Mouse (Mus musculus) neural tube, embryonic 11.5 days (tissue): ENCODE data around the gene Rpn1. TPM values are rescaled to one million over a fixed set of nuclear protein-coding genes. Genes with fewer than 3 reads are reported as not detected.
A peak's percentile ranks its signal among the peaks of the same experiment; 100 is the strongest.

Source experiments
- ATAC-seq: fragments of 200-750 bp; cut with Nextera tagmentation; 2 replicates; pipeline ENCODE4 v1.8.0; 2017; ENCODE audit warnings: moderate number of reproducible peaks, mild to moderate bottlenecking, moderate TSS enrichment, moderate library complexity; ENCODE audit not compliant: insufficient read depth, low FRiP score, low TSS enrichment
- DNase-seq: peaks from one replicate; pipeline ENCODE4 v3.0.0-alpha.2; 2015; ENCODE audit warnings: low spot score
- H3K27ac ChIP-seq: fragments of 300-500 bp; sonication (generic); 2 replicates; pipeline ENCODE4 v1.5.1; 2014; ENCODE audit warnings: low read depth, mild to moderate bottlenecking, low read length
- H3K27me3 ChIP-seq: fragments of 300-500 bp; sonication (generic); 2 replicates; pipeline ENCODE4 v1.6.1; 2014; ENCODE audit warnings: mild to moderate bottlenecking, low read length, mixed read lengths; ENCODE audit not compliant: control insufficient read depth, insufficient read depth
- H3K36me3 ChIP-seq: fragments of 300-500 bp; sonication (generic); 2 replicates; pipeline ENCODE4 v1.6.1; 2014; ENCODE audit warnings: mild to moderate bottlenecking, low read length, moderate library complexity, mixed read lengths; ENCODE audit not compliant: control insufficient read depth, insufficient read depth
- H3K4me1 ChIP-seq: fragments of 300-500 bp; sonication (generic); 2 replicates; pipeline ENCODE4 v1.6.1; 2014; ENCODE audit warnings: low read length, mixed read lengths; ENCODE audit not compliant: control insufficient read depth, insufficient read depth
- H3K4me2 ChIP-seq: fragments of 300-500 bp; sonication (generic); 2 replicates; pipeline ENCODE4 v1.6.1; 2014; ENCODE audit warnings: low read depth, mild to moderate bottlenecking, moderate library complexity
- H3K4me3 ChIP-seq: fragments of 300-500 bp; sonication (generic); 2 replicates; pipeline ENCODE4 v1.5.1; 2014; ENCODE audit warnings: low read depth, low read length
- H3K9ac ChIP-seq: fragments of 300-500 bp; sonication (generic); 2 replicates; pipeline ENCODE4 v1.6.1; 2014; ENCODE audit warnings: mild to moderate bottlenecking, low read length
- H3K9me3 ChIP-seq: fragments of 300-500 bp; sonication (generic); 2 replicates; pipeline ENCODE4 v1.6.1; 2016; ENCODE audit warnings: low read length; ENCODE audit not compliant: control insufficient read depth
- WGBS: fragments of 180-500 bp; shearing (Covaris S2); extraction: QIAGEN DNeasy Blood & Tissue Kit; methylation state at CpG from one replicate; pipeline ENCODE4 v1.1.7; 2014; 5-methylcytosine and 5-hydroxymethylcytosine counted together
- polyA plus RNA-seq: library from polyadenylated mRNA; unstranded; fragments of >200 nt; fragmentation: Nextera tagmentation; extraction: Ambion mirVana; gene quantifications from 2 replicates; pipeline ENCODE4 v1.2.1, GENCODE M21; 2014

Rpn1 gene
- polyA plus RNA-seq, 1 experiment from 2014 or later: 345 TPM

DNA sequence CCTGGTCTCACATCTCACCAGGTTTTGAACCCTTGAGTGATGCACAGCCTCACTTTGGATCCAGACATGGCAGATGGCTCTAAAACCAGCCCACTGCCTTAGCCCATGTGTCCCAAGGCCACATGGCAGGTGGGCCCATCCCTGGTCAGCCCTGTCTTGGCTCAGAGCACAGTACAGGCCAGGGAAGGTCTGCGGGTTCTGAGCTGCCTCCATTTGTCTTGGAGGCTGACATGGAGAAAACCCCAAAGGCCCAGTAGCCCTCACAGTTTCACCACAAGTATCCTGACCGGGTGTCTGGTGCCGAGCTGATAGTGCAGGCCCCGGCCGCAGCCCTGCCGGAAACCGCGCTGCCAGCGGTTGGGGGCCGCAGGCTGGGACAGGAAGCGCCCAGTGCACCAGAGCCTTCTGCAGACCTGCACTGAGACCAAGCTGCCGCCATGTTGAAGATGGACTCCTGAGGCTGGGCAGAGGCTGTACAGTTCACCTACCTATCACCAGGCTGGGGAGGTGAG lies 22.4 kb downstream of the Rpn1 start:
- WGBS: 93% methylated on average over 12 of the region's 12 CpGs
- H3K4me2 ChIP-seq: peak overlapping the region; percentile 21; the same call in 1 of the 2 replicates

DNA sequence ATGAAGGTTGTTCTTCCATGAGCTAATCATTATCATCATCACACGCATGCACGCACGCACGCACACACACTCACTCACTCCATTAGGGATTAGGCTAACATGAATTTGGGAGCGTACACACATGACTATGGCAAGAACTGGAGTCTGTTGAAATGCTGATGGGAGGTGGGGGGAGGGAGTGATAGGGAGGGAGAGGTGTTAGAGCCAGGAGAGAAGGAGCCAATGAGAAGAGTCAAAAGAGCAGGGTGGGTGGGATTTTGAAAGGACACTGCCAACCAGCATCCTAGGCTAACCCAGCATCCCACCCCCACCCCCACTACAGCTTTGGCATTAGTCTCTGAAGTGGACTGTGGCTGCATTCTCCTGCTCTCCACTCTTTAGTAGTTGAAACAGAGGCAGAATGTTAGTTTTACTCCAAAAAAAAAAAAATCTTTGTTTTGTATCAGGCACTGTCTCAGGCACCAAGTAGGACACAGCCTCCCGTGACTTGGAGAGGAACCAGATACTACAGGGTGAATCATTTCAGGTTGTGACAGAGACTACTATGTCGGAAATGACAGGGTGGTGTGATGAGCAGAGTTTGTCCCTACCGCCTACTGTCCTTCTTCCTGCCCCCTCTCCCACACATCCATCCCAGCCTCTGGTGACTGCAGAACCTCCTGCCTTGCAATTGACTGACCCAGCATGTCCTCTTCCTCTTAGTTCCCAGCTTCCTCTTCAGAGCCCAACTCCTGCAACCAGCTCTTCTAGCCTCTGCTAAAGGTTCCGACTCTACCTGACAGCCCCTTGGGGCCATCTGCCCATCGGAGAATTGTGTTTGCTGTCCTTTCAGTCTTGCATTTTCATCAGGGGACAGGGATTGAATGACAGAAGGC lies 23.6 kb downstream of the Rpn1 start:
- no peaks in the 10 kb centered on the region for H3K9me3 ChIP-seq
- H3K27me3 ChIP-seq: no peaks in the 10 kb centered on the region
- no peak overlapping the region for H3K4me3 ChIP-seq
- 88% methylated on average over 10 of the region's 10 CpGs for WGBS
- ATAC-seq: no peak
- peaks cover 6% of the 10 kb centered on the region for H3K36me3 ChIP-seq
- H3K27ac ChIP-seq: no peak overlapping the region
- DNase-seq: no peak
- no peak overlapping the region for H3K4me2 ChIP-seq
- H3K4me1 ChIP-seq: no peaks in the 10 kb centered on the region
- no peak overlapping the region for H3K9ac ChIP-seq

More for the DNA sequence above, 22.4 kb downstream of the Rpn1 start:
- DNase-seq: no peak
- H3K9me3 ChIP-seq: no peaks in the 10 kb centered on the region
- H3K9ac ChIP-seq: peak overlapping the region; percentile 41
- H3K4me3 ChIP-seq: no peak overlapping the region
- no peaks in the 10 kb centered on the region for H3K27me3 ChIP-seq
- H3K4me1 ChIP-seq: no peaks in the 10 kb centered on the region
- no peak overlapping the region for H3K27ac ChIP-seq
- peak; percentile 36; the same call in 1 of the 2 replicates for ATAC-seq
- H3K36me3 ChIP-seq: peaks cover 11% of the 10 kb centered on the region

DNA sequence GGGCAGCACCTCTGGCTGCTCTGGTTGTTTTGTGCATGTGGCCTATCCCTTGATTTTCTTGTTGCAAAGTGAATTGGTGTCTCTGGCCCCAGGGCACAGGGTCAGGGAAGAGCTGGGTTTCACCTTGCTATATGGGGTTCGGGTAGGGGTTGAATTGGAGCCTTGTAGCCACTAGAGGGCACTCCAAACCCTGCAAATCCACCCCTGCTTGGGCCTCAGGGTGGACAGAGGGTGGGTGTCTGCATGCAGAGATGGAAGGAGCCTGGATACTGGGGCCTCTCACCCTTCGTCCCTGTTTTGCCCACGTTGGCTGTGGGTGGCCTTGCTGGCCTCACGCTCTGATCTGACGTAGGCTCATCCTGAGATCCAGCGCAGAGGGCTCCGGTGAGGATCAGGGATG lies 28.9 kb downstream of the Rpn1 start:
- Histone ChIP-seq H3K9ac (peak overlapping the region; percentile 14), H3K4me3 (no peak overlapping the region), H3K27me3 (no peaks in the 10 kb centered on the region), H3K4me2 (no peak overlapping the region), H3K9me3 (no peaks in the 10 kb centered on the region), H3K4me1 (peaks cover 5% of the 10 kb centered on the region), H3K36me3 (no peaks in the 10 kb centered on the region), H3K27ac (no peak overlapping the region)
- ATAC-seq (peak; percentile 58; the same call in 1 of the 2 replicates), DNase-seq (peak; percentile 81)
- WGBS: 38% methylated on average over 7 of the region's 7 CpGs

DNA sequence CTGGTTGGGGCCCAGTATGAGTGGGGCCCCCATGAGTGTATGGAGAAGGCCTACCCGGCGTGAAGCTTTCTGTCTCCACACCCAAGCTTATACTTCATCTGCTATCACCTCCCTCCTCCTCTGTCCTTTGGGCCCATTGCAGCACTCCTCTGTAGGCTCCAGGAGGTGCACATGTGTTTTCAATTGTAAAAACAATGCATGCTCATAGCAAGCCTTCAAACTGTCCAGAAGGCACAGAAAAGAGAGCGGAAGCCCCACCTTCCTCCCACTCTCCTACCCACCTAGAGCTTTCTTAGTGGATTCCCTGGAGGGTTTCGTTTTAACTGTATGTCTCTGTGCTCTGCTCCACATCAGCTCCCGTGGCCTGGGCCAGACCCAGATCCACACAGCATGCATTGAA lies 30.1 kb downstream of the Rpn1 start:
- H3K4me2 ChIP-seq: no peak overlapping the region
- H3K27ac ChIP-seq: no peak overlapping the region
- H3K36me3 ChIP-seq: no peaks in the 10 kb centered on the region
- WGBS: 77% methylated on average over 5 of the region's 5 CpGs
- H3K9ac ChIP-seq: no peak overlapping the region
- H3K4me3 ChIP-seq: no peak overlapping the region
- H3K4me1 ChIP-seq: peaks cover 5% of the 10 kb centered on the region
- DNase-seq (no peak), ATAC-seq (no peak)
- H3K27me3 ChIP-seq: no peaks in the 10 kb centered on the region
- no peaks in the 10 kb centered on the region for H3K9me3 ChIP-seq

DNA sequence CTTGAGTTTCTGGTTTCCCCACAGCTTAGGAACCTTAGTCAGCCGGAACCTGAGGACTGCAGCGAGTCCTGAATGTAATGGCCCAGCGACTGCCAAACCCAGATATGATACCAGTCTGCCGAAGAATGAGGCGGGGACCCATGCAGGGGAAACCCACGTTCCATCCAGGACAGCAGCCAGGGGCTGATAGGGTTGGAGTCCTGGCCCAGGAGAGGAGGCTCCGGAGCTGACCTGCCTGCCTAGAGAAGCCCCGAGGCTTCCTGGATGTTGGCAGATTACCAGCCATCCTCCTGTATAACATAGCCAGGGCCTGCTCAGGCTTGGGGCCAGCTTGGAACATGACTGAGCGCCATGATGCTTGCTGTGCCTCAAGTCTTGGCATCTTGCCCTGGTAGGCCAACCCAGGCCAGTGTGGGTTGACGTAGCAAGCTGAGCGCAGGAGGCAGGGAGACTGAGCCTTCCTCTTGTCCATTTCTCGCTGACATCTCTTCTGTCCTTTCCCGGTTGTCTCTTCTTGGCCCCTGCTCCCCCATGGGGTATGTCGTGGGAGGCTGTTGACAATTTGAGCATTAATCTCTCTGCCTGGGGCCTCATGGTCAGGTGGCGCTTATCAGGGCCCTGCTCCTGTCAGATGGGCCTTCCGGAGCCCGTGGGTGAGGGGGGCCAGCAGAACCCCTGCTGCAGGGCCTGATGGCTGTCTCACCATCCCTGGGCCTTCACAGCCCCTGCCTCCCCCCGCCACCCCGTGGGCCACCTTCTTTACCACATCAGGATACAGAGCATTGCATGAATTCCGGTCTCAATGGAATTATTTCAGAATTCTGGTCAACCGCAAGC lies 32.3 kb downstream of the Rpn1 start:
- no peak overlapping the region for H3K27ac ChIP-seq
- H3K36me3 ChIP-seq: no peaks in the 10 kb centered on the region
- H3K27me3 ChIP-seq: no peaks in the 10 kb centered on the region
- H3K9me3 ChIP-seq: no peaks in the 10 kb centered on the region
- DNase-seq (no peak), ATAC-seq (no peak)
- 82% methylated on average over 21 of the region's 21 CpGs for WGBS
- peaks cover 5% of the 10 kb centered on the region for H3K4me1 ChIP-seq
- H3K4me2 ChIP-seq: no peak overlapping the region
- no peak overlapping the region for H3K4me3 ChIP-seq
- no peak overlapping the region for H3K9ac ChIP-seq

DNA sequence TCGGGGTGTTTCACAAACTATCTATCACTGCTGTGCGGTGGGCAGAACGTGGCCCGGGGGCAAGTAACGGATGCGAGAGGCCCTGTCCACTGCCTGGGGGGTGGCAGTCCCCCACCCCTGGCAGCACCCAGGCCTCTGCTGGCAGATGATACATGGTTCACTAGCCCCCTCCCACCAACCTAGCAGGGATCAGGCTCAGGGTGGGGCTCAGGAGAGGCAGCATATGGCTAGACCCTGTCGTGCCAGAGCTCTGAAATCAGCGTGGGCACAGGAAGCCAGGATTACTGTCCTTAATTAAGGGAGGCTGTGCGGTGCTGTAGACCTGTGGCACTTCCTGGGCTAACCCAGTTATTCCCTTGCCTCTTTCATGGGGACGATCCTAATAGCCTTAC lies 32.9 kb downstream of the Rpn1 start:
- no peak for ATAC-seq
- peaks cover 5% of the 10 kb centered on the region for H3K4me1 ChIP-seq

DNA sequence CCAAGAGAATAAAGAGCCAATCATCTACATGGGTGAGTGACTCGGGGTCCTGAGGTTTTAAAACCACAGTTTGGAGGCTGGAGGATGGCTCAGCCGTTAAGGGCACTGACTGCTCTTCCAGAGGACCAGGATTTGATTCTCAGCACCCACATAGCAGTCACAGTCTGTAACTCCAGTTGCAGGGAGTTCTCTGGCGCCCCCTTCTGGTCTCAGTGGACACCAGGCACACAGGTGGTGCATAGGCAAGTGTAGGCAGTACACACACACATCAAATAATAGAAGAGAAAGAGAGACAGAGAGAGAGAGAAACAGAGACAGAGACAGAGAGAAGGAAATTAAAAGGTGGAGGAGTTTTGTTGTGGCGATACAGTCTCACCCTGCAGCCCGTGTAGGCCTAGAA lies 35.0 kb downstream of the Rpn1 start:
- H3K36me3 ChIP-seq: no peaks in the 10 kb centered on the region
- H3K9me3 ChIP-seq: no peaks in the 10 kb centered on the region
- H3K4me3 ChIP-seq: no peak overlapping the region
- H3K27me3 ChIP-seq: no peaks in the 10 kb centered on the region
- DNase-seq: no peak
- no peaks in the 10 kb centered on the region for H3K4me1 ChIP-seq
- H3K9ac ChIP-seq: no peak overlapping the region
- WGBS: 81% methylated on average over 5 of the region's 5 CpGs
- no peak for ATAC-seq
- no peak overlapping the region for H3K4me2 ChIP-seq
- no peak overlapping the region for H3K27ac ChIP-seq

More for the DNA sequence above, 32.9 kb downstream of the Rpn1 start:
- Histone ChIP-seq H3K4me3 (no peak overlapping the region), H3K4me2 (no peak overlapping the region), H3K9ac (no peak overlapping the region), H3K27ac (no peak overlapping the region), H3K27me3 (no peaks in the 10 kb centered on the region), H3K9me3 (no peaks in the 10 kb centered on the region), H3K36me3 (no peaks in the 10 kb centered on the region)
- WGBS: 88% methylated on average over 10 of the region's 10 CpGs
- DNase-seq: no peak

DNA sequence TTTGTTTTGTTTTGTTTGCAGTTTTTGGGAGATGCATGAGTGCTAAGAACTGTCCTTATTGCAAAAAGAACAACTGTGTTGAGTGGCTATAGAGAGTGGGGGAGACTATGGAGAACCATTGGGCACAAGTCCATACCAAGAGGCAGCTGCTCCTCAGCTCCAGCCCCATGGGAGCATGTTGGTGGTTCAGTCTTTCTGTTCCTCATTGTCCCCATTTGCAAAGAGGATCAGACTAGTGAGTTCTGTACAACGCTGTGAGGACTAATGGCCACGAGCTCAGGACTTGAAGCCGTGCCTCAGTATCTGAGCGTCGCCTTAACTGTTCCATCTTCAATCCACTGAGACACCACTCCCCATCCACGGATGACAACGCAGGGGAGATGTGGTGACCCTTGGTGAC lies 36.5 kb downstream of the Rpn1 start:
- Histone ChIP-seq H3K4me2 (no peak overlapping the region), H3K4me1 (no peaks in the 10 kb centered on the region), H3K36me3 (no peaks in the 10 kb centered on the region), H3K27me3 (no peaks in the 10 kb centered on the region), H3K9me3 (no peaks in the 10 kb centered on the region), H3K9ac (no peak overlapping the region), H3K4me3 (no peak overlapping the region), H3K27ac (no peak overlapping the region)
- DNase-seq (no peak), ATAC-seq (no peak)
- 91% methylated on average over 7 of the region's 7 CpGs for WGBS
